Mouse (Mus musculus) olfactory bulb, adult 2 months (tissue): ENCODE results near the gene Epas1.

ENCODE experiments used
- CTCF ChIP-seq: fragments of 200-500 bp; IDR thresholded peaks from 2 replicates; pipeline ENCODE4 v1.5.1; 2012; ENCODE audit warnings: low read depth, mild to moderate bottlenecking, low read length, moderate library complexity; ENCODE audit not compliant: insufficient read depth
- POLR2A ChIP-seq: fragments of 200-500 bp; IDR thresholded peaks from 2 replicates; pipeline ENCODE4 v1.6.1; 2012; ENCODE audit warnings: mild to moderate bottlenecking, low read depth, low read length, moderate library complexity; ENCODE audit not compliant: insufficient read depth

DNA sequence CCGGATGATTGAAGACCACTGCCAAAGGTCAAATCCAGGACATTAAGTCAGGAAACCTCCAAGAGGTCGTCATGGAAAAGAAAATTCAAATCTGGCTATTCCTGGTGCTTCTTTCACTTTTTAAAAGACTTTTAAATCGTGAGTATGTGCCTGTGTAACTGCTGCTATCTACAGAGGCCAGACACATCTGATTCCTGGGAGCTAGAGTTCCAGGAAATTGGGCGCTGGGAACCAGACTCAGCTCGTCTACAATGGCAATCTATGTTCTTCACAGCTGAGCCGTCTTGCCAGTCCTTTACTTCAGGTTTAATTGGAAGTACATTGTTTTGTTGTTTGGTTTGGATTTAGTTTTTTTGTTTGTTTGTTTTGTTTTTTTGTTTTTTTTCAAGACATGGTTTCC, 22.2 kb upstream of the Epas1 start:
- TF ChIP-seq POLR2A: no peak
- TF ChIP-seq CTCF: no peak
